Mouse (Mus musculus) C2C12 (cell line): ENCODE measurements at regions not wholly inside any gene's neighbourhood (a gene's known extent, or its start where the extent isn't known, plus 50 kb on each side); places are given as distances from the start of the nearest gene placed in this dataset.

Experiments used
- H3K27me3 ChIP-seq: one replicate; pipeline ENCODE4 v1.6.1; 2011; ENCODE audit not compliant: control insufficient read depth, insufficient read depth, insufficient read length
- H3K36me3 ChIP-seq: one replicate; pipeline ENCODE4 v1.6.1; 2011; ENCODE audit not compliant: control insufficient read depth, insufficient read depth
- H3K4me3 ChIP-seq: one replicate; pipeline ENCODE4 v1.5.1; 2011; ENCODE audit warnings: mild to moderate bottlenecking, control low read depth; ENCODE audit not compliant: poor library complexity, insufficient read depth, severe bottlenecking
- H3K79me2 ChIP-seq: one replicate; pipeline ENCODE4 v1.6.1; 2011; ENCODE audit not compliant: control insufficient read depth, insufficient read depth
- H3K79me3 ChIP-seq: one replicate; pipeline ENCODE4 v1.6.1; 2011; ENCODE audit warnings: low read depth, control low read depth
- H3ac ChIP-seq: one replicate; pipeline ENCODE3; 2011; ENCODE audit warnings: low read depth; ENCODE audit not compliant: control insufficient read depth, insufficient read length
- CEBPB ChIP-seq: IDR thresholded peaks from one replicate; pipeline ENCODE4 v1.6.1; 2011; ENCODE audit warnings: low read depth, mild to moderate bottlenecking, control low read depth, moderate library complexity
- CTCF ChIP-seq: IDR thresholded peaks from one replicate; pipeline ENCODE4 v1.5.1; 2011; ENCODE audit not compliant: control insufficient read depth, insufficient read depth, insufficient read length
- FOSL1 ChIP-seq: IDR thresholded peaks from one replicate; pipeline ENCODE4 v1.8.0; 2011; ENCODE audit warnings: mild to moderate bottlenecking, low read length; ENCODE audit not compliant: poor library complexity, insufficient read depth, severe bottlenecking
- MAX ChIP-seq: IDR thresholded peaks from one replicate; pipeline ENCODE4 v1.6.1; 2011; ENCODE audit warnings: mild to moderate bottlenecking, control low read depth
- MYOD1 ChIP-seq: IDR thresholded peaks from one replicate; pipeline ENCODE4 v1.6.1; 2011; ENCODE audit warnings: low read depth; ENCODE audit not compliant: control insufficient read depth, insufficient read length
- MYOG ChIP-seq: IDR thresholded peaks from one replicate; pipeline ENCODE4 v1.6.1; 2011; ENCODE audit not compliant: control insufficient read depth, insufficient read length; ENCODE audit errors: extremely low read depth
- USF1 ChIP-seq: IDR thresholded peaks from one replicate; pipeline ENCODE4 v1.6.1; 2011; ENCODE audit warnings: low read depth, mild to moderate bottlenecking, control low read depth, moderate library complexity

DNA sequence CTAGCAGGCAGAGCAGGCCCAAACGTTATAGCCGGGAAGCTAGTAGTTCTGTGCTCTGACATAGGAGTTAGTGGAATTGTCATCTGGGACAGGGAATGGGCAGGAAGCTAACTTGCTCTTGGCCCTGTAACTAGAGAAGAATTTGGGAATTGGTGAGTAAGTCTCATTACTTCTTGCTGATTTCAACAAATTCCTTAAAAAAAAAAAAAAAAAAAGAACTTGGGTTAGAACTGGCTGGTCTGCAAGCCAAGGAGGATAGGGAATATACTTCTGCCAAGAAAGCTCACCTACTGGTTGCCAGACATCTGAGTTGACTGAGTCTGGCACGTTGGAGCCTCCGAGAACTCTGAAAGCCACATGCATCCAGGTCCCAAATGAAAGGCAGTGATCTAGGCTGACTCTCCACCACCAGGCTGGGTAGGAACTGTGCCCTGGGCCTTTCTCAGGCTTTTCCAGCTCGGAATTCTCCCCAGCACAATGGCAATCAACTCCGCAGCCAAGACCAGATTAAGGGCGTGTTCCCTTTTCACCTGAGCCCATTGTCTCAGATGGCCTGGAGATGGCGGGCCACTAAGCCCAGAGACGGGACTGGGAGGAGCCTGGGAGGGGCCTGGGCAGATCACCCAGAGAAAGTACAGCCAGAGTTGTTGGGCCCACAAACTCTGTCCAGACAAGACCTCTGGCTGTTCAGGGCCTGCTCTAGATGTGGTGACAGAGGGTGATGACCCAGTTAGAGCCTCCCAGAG, 155.9 kb upstream of the Haao start:
- no peaks in the 10 kb centered on the region for H3K79me2 ChIP-seq
- no peaks in the 10 kb centered on the region for H3K79me3 ChIP-seq
- H3K27me3 ChIP-seq: no peaks in the 10 kb centered on the region
- no peak for TF ChIP-seq MYOD1
- TF ChIP-seq MAX: no peak
- no peak for TF ChIP-seq USF1
- TF ChIP-seq MYOG: no peak
- no peak for TF ChIP-seq CTCF
- no peak overlapping the region for H3K4me3 ChIP-seq
- H3K36me3 ChIP-seq: no peaks in the 10 kb centered on the region
- no peak overlapping the region for H3ac ChIP-seq

DNA sequence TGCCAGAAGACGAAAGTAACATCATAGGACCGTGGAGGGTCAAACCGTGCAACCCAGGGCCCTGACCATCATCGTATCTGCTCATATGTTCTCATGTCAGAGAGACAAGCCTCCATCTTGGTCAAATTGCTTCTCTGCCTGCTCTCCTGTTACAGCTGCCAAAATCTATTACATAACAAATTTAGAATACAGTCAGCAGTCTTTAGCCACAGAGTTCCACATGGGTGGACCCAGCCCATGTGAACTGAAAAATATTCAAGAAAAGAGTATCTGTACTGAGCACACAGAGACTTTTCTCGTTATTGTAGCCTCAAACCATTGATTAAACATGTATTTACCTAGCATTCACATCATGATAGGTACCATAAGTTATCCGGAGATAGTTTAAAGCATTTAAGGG, 155.2 kb upstream of the Haao start:
- no peaks in the 10 kb centered on the region for H3K36me3 ChIP-seq
- no peaks in the 10 kb centered on the region for H3K79me2 ChIP-seq
- TF ChIP-seq MYOD1: no peak
- no peak for TF ChIP-seq USF1
- no peak for TF ChIP-seq MAX
- TF ChIP-seq FOSL1: no peak
- no peak for TF ChIP-seq MYOG
- no peak for TF ChIP-seq CEBPB
- TF ChIP-seq CTCF: no peak
- no peak overlapping the region for H3ac ChIP-seq
- H3K79me3 ChIP-seq: no peaks in the 10 kb centered on the region
- H3K27me3 ChIP-seq: no peaks in the 10 kb centered on the region
- H3K4me3 ChIP-seq: no peak overlapping the region

DNA sequence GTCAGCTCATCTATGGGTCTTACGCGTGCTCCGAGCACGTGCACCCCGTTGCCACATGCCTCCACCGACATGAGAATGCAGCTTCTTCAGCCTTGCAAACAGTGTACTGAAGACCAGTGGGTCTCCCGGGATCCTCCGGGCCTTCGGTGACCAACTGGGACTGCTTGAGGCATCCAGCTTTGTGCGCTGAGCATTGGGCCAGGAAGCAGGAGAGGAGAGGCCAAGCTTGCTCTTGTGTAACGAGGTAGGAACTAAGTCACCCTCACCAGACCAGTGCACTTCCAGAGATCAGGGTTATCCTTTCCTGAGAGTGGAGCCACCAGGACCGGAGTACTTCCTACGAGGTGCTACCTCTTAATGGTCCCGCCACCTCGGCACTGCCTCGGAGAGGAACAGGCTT, 154.6 kb upstream of the Haao start:
- Histone ChIP-seq H3ac (no peak overlapping the region), H3K79me2 (no peaks in the 10 kb centered on the region), H3K36me3 (no peaks in the 10 kb centered on the region), H3K4me3 (no peak overlapping the region), H3K27me3 (no peaks in the 10 kb centered on the region), H3K79me3 (no peaks in the 10 kb centered on the region)
- TF ChIP-seq MAX (no peak), MYOD1 (no peak), FOSL1 (no peak), CTCF (no peak), USF1 (no peak), MYOG (no peak), CEBPB (no peak)

DNA sequence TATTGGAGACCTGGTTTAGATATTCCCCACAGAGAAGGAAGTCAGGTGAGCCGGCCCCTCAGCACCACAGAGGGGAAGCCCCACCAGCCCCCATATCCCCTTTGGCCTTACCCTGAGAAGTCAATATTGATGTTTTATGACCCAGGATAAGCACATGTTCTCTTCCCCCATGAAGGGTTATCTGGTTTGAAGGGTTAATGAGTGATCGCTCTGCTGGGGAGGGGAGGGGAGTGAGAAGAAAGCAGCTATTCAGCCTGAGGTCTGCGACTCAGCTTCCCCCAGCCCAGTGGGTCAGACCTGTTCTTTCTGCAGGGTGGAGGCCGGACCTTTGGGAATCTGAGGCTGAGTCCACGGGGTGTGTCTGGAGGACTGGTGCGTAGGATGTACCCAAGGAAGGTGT, 152.4 kb upstream of the Haao start:
- H3K4me3 ChIP-seq: no peak overlapping the region
- H3ac ChIP-seq: no peak overlapping the region
- H3K79me2 ChIP-seq: no peaks in the 10 kb centered on the region
- H3K36me3 ChIP-seq: no peaks in the 10 kb centered on the region
- TF ChIP-seq CEBPB (no peak), MYOD1 (no peak), CTCF (no peak), MAX (no peak), MYOG (no peak), USF1 (no peak), FOSL1 (no peak)
- H3K79me3 ChIP-seq: no peaks in the 10 kb centered on the region
- no peaks in the 10 kb centered on the region for H3K27me3 ChIP-seq

DNA sequence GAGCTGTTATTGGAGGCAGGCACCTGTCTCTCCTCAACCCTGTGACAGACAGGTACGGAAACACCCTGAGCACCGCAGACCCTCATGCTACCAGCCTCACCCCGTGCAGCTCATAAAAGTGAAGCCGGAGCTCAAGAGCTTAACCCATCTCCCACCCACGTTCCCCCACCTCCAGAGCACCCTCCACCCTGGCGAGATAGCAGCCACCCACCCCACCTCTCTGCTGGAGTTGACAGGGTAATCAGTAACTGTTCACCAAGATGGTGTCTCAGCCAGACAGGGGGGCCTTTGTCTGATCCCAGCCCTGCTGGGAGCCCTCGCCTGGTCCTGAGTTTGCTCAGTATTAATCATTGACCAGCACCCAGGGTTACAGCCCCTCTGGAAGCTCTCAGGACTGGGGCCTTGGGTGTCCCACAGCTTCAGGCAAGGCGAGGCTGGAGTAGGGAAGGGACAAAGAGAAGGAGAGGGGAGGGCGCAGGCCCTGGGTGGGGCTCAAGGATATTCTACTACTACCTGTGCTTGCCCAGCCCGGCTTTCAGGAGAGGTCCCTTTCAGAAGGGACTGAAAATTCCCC, 151.3 kb upstream of the Haao start:
- TF ChIP-seq CEBPB (no peak), MYOG (no peak), FOSL1 (no peak), MAX (no peak), CTCF (no peak), USF1 (no peak), MYOD1 (no peak)
- H3K36me3 ChIP-seq: no peaks in the 10 kb centered on the region
- no peaks in the 10 kb centered on the region for H3K79me3 ChIP-seq
- no peak overlapping the region for H3ac ChIP-seq
- peaks cover 5% of the 10 kb centered on the region for H3K79me2 ChIP-seq
- no peak overlapping the region for H3K4me3 ChIP-seq
- no peaks in the 10 kb centered on the region for H3K27me3 ChIP-seq

DNA sequence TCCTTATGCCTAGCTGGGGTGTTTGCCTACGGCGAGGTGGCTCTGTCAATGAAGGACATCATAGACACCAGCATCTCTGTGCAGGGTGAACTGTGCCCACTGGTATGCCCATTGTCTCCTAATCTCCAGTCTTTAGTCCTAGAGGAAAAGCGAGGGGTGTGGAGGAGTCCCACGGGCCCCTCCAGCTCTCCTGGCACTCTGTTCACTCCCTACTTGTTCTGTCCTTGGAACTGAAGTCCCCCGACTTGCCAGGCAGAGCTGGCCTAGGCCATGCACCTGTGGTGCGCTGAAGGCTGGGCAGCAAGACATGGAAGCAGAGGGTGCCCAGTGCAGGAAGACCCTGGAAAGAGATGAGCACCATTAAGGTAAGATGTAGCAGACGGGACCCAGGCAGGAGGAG, 150.6 kb upstream of the Haao start:
- H3ac ChIP-seq: no peak overlapping the region
- no peaks in the 10 kb centered on the region for H3K79me3 ChIP-seq

More for the DNA sequence above, 150.6 kb upstream of the Haao start:
- Histone ChIP-seq H3K79me2 (peaks cover 7% of the 10 kb centered on the region), H3K36me3 (no peaks in the 10 kb centered on the region), H3K27me3 (no peaks in the 10 kb centered on the region), H3K4me3 (no peak overlapping the region)
- TF ChIP-seq CEBPB (no peak), MAX (no peak), MYOD1 (no peak), USF1 (no peak), CTCF (no peak), MYOG (no peak), FOSL1 (no peak)
